Mouse (Mus musculus) kidney, adult 11 months (tissue): Measurements from ENCODE around the gene Dlg5.

Experiments used
- DNase-seq: peaks from one replicate; pipeline ENCODE4 v3.0.0; 2022

The Dlg5 gene

GRCm38 (mm10) chr14:24098828-24099227 is 146.9 kb downstream of the Dlg5 start:
- DNase-seq: no peak

- peak; percentile 5 for DNase-seq
Measured at GRCm38 (mm10) chr14:24094656-24095055, 151.1 kb downstream of the Dlg5 start.

- no peak for DNase-seq
Measured at GRCm38 (mm10) chr14:24093221-24093620, 152.5 kb downstream of the Dlg5 start.

GRCm38 (mm10) chr14:24092391-24092790 is 153.3 kb downstream of the Dlg5 start:
- DNase-seq: no peak

GRCm38 (mm10) chr14:24090790-24091189 is 154.9 kb downstream of the Dlg5 start:
- DNase-seq: no peak

GRCm38 (mm10) chr14:24089181-24089580 is 156.5 kb downstream of the Dlg5 start:
- DNase-seq: no peak

GRCm38 (mm10) chr14:24087430-24087829 is 158.3 kb downstream of the Dlg5 start:
- peak; percentile 19 for DNase-seq

- DNase-seq: no peak
Measured at GRCm38 (mm10) chr14:24086481-24086880, 159.2 kb downstream of the Dlg5 start.
